Mouse (Mus musculus) right cerebral cortex, adult 2 months (tissue): ENCODE data around the gene Gm128.
"Not testable (repeated sequence)": the region's sequence is repeated elsewhere in the genome, so short reads cannot be mapped to it uniquely, and the experiment has no call there.

Source experiments
- DNase-seq, 2 experiments: peaks; one replicate each; pipeline ENCODE4 v3.0.0; 2021 to 2022; ENCODE audit warnings: low spot score in 2 of 2

Gm128 gene

DNA sequence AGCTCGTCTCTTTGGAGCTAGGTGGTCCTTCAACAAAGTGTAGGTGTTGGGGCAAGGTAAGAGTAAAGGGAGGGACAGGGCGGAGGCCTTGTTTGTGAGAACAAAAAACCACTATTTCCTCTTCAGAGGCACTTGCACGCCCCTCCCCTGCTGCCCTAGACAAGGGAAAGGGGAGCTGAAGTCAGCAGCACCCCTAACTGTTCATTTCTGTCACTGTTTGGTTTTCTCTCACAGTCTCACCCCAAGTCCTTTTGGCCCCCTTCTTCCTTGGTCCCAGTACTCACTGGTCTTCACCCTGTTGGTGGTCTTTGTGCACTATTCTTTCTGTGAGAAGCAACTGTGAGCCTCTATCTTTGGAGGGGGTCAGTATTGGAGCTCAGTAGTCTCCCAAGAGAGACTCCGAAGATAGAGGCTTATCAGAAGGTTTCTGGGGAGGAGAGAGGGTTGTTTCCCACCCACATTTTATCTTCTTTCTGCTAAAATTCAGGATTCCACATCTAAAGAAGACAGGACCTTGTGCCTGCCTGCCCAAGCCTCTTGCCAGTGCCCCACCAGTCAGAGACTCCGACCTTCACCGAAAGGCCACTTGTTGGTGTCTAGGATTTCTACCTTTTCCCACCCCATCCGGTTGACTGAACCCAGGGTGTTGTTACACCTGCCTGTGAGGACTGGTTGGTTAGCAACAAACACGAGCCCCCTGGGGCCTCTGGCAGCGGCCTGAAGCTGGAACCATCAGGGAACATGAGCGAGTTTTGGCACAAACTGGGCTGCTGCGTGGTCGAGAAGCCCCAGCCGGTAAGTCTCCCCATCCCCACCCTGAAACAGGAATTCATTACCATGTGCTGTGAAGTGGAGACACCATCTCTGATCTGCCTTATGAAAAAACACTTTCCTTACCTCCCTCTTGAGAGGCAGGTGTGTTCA lies 9.8 kb downstream of the Gm128 start, which contains the start of gene Mllt11:
Gene Mllt11, minus strand, starts transcription at position 874 of the 924 bp plus-strand sequence.
- no peak for DNase-seq

- no peak for DNase-seq
These were observed 10.7 kb downstream of the Gm128 start for GRCm38 (mm10) chr3:95230495-95231297.

DNA sequence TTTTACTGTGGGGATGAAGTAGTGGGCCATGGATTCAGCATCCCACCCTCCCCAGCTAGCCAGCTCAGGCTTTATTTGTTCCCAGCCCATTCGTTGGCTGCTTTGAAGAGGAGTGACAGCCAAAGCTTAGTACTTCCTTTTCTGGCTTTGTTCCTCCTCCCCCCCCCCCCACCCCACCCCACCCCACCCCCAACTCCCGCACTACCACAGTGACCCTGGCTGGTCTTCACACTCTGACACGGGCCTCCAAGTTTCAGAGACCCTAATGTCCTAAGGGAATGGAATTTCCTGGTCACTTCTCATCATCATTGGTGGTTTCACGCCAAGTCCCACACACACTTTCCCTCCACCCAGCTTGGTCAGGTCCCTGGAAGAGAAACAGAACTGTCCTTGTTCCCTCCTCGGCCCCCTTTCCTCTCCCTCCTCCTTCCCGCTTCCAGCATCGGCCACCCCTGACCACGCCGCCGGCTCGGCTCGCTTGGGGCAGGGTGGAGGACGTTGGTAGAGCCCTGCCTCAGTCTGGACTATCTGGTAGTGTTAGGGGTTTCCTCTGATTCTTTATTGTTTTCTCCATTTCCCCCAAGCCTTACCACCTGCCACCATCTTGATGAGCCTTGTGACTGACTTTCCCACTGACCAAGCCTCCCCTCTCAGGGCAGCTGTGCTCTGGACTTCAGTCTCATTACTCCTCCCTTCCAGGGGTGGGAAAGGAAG lies 11.5 kb downstream of the Gm128 start:
- DNase-seq = peak; percentile 41 to 45

- DNase-seq = peak; percentile 75 to 79
These were observed 12.3 kb downstream of the Gm128 start for GRCm38 (mm10) chr3:95228894-95229780.

DNA sequence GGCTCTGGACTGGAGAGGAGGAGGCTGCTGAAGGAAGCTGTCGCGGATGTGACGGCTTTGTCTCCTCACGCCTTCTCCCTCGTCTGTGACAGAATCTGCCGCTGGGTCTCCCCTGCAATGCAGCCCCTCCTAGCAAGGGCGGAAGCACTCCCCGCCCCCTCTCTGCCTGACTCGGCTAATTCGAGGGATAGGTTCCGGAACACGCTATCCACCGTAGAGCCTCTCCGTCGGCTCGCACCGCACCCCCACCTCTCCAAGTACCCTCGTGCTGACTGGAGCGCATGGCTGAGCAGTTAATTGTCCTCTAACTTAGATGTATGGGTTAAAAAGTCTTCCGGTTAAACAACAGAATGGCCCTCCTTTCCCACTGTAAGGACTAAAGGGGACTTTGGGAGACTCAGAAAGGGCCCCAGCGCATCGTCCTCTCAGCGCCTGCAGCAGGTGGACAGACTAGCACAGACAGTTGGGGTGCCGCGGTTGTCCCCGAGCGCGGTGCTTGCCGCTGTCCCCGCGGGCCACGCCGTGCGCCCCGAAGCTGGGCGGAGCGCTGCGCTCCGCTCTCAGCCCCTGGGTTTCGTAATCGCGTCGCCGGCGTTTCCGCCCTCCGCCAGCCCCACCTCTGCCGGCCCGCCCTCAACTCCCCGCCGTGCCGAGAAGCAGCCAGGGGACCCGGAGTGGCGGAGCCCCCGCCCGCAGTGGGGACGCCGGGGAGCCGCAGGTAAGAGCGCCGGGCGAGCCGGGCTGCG lies 13.1 kb downstream of the Gm128 start, which contains the start of gene Cdc42se1:
Gene Cdc42se1, plus strand, starts transcription at position 585 of the 746 bp plus-strand sequence.
- DNase-seq = peak; percentile 91

DNA sequence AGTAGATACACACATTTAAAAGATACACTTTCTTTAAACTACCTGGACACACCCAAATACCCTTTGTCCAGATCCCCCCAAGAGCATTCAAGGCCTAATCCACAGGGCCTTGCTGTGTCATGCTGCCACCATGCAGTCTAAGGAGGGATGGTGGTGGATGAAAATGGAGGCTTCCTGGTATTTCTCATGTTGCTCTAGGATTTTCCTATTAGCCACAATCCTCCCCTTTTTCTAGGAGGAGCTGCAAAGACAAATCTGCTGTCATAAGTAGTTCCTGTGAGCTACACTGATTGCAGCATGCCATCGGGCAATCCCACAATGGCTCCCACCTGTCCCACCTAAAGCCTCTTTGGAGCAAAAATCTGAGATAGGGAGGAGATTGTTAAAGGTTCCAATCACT lies 14.2 kb downstream of the Gm128 start:
- DNase-seq = no peak

DNA sequence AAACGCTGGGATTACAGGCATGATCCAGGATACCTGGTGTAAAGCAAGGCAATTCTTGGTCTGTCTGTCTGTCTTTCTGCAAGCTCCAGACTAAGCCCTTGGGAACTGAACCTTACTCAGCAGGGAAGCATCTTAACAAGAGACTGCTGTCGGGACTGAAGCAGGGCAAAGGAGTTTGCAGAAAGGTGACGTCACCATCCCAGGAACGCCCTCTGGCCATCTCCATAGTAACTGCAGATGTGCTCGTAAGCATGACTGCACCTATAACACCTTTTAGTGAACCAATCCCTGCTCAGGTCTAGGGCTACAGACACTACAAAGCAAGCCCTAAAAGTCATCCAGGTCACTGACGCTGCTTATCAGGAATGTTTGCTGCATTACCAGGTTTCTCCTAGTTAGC lies 17.1 kb downstream of the Gm128 start:
- DNase-seq = no peak

- DNase-seq = no peak
These were observed 18.4 kb downstream of the Gm128 start for GRCm38 (mm10) chr3:95223041-95223440.

GRCm38 (mm10) chr3:95218466-95219137 lies 22.8 kb downstream of the Gm128 start:
- DNase-seq = no peak

DNA sequence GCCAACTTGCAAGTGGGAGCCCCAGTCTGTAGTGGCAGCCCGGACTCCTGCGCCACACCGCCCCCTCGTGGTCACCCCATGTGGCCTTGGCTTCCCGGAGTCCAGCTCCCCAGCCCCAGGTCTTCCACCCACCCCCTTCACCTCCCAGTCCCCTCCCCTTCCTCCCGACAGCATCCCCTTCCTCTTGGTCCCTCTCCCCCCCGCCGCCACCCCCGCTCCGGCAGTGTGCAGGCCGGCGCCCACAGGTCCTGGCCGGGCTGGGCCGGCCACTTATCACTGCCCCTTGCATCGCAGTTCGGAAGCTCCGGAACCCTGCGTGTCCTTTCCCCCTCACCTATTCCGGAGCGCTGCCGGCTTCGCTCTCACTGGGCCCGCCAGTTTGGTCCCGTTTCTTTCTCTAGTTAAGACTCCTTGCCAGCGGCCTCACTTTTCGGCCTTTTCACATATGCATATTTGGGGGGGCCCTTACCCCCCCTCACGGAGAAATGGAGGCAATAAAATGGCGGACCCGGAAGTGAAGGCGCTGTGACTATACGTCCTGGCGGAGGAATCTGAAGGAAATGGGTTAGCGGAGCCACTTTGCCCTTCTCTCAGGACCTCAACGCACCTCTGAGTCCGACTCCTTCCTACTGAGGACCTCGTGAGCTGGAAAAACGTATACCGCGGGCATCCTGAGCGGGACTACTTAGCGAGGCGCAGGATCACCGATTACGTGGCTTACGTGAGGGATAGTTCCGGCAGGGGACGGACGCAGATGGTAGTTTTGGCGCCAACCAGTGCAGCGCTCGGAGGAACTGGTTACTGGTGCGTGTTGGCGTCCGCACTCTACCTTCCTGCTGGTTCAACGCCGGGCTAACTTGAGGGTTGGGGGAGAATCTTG lies 23.9 kb downstream of the Gm128 start, which contains the start of gene Gabpb2:
Gene Gabpb2, minus strand, starts transcription at position 662 of the 880 bp plus-strand sequence.
- DNase-seq = peak; percentile 88 to 91

DNA sequence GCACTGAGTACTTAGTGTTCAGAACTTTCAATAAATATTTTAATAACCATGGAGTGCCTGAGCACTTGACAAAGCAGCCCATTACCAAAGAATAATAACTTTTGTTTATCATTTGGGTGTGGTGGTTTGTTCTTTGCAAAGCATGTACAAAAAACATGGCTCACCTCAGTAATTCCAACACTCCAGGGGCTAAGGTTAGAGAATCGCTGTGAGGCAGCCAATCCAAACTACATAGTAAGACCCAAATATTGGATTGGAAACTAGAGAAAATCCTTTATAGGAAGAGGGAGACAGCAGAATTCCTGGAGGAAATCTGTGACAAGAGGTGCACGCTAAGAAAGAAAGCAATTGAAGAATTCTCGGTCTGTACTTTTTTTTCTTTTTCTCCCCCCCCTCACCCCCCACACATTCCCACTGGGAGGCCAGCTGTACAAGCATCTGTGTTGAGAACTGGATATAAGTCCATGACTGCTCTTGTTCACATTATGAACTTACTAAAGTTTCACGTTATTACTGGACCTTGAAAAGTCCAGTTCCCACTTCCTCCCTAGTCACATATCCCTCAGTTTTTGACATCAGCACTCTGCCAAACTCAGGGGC lies 24.6 kb downstream of the Gm128 start:
- DNase-seq = no peak

GRCm38 (mm10) chr3:95213609-95213975 lies 27.8 kb downstream of the Gm128 start:
- DNase-seq = no peak

- DNase-seq = not testable (repeated sequence)
These were observed 28.3 kb downstream of the Gm128 start for GRCm38 (mm10) chr3:95212889-95213608.

GRCm38 (mm10) chr3:95210585-95210984 lies 30.8 kb downstream of the Gm128 start:
- no peak for DNase-seq

- DNase-seq = no peak
These were observed 33.1 kb downstream of the Gm128 start for GRCm38 (mm10) chr3:95208286-95208685.

- DNase-seq = peak in 1 of 2 experiments; percentile 47
These were observed 37.5 kb downstream of the Gm128 start for GRCm38 (mm10) chr3:95203880-95204279.

DNA sequence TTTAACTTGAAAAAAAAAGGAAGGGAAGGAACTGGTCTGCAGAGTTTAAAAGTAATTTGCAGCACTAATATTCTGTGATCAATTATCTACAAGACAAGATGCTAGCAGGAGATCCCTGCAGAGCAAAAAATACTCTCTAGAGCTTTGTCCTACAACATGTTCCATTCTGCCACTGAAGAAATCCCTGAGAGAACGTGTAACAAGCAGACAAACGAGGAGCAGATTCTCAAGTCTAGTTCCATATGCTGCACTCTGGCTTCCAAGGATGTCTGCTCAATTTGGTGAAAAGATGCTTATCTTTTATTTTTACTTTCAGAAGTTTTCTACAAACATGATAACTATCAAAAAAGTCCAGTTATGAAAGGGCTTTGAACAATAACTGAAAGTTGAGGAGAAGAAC lies 40.8 kb downstream of the Gm128 start:
- DNase-seq = no peak
